Mouse (Mus musculus): ENCODE measurements around the gene Mapre3. TPM values are rescaled to one million over a fixed set of nuclear protein-coding genes. Genes with fewer than 3 reads are reported as not detected.

Mapre3 gene
- polyA plus RNA-seq, 1 experiment from 2014 or later: 83.2 TPM

- ATAC-seq (no peak), DNase-seq (ENCODE audit: low read depth, low spot score) (no peak)
- in situ Hi-C loops (cut with MboI; ENCODE audit: low pct_unique_long_range_greater_than_20kb): no loop called here
- POLR2A ChIA-PET: no interaction called here
- no peaks in the 10 kb centered on the region for H3K27me3 ChIP-seq
- CTCF ChIA-PET: no interaction called here
- TF ChIP-seq CTCF (IDR thresholded peaks at IDR 0.05): no peak
These were observed 8.7 kb downstream of the Mapre3 start for GRCm38 (mm10) chr5:30823091-30823490.

GRCm38 (mm10) chr5:30824124-30824988 lies 9.9 kb downstream of the Mapre3 start:
- POLR2A ChIA-PET: interaction anchor here (1.0 kb wide), 1 partner anchor 9 kb away, joined by 3 read pairs; no protein-coding TSS in a partner anchor
- in situ Hi-C loops (cut with MboI; ENCODE audit: low pct_unique_long_range_greater_than_20kb): no loop called here

GRCm38 (mm10) chr5:30825166-30825565 lies 10.7 kb downstream of the Mapre3 start:
- DNase-seq (ENCODE audit: low read depth, low spot score): no peak
- in situ Hi-C loops (cut with MboI; ENCODE audit: low pct_unique_long_range_greater_than_20kb): no loop called here
- no peak for ATAC-seq

More at GRCm38 (mm10) chr5:30824124-30824988, 9.9 kb downstream of the Mapre3 start:
- DNase-seq (ENCODE audit: low read depth, low spot score) (no peak), ATAC-seq (no peak)
- no peak for TF ChIP-seq CTCF (IDR thresholded peaks at IDR 0.05)
- H3K27me3 ChIP-seq: no peaks in the 10 kb centered on the region
- CTCF ChIA-PET: no interaction called here

GRCm38 (mm10) chr5:30825821-30826220 lies 11.4 kb downstream of the Mapre3 start:
- ATAC-seq (no peak), DNase-seq (ENCODE audit: low read depth, low spot score) (no peak)
- H3K27me3 ChIP-seq: no peaks in the 10 kb centered on the region
- CTCF ChIA-PET: no interaction called here
- in situ Hi-C loops (cut with MboI; ENCODE audit: low pct_unique_long_range_greater_than_20kb): no loop called here
- TF ChIP-seq CTCF (IDR thresholded peaks at IDR 0.05): no peak
- POLR2A ChIA-PET: no interaction called here

More at GRCm38 (mm10) chr5:30825166-30825565, 10.7 kb downstream of the Mapre3 start:
- no peak for TF ChIP-seq CTCF (IDR thresholded peaks at IDR 0.05)
- no peaks in the 10 kb centered on the region for H3K27me3 ChIP-seq
- ChIA-PET CTCF (no interaction called here), POLR2A (interaction anchor here (1.0 kb wide), 1 partner anchor 10 kb away, joined by 3 read pairs; no protein-coding TSS in a partner anchor)

- DNase-seq (ENCODE audit: low read depth, low spot score) (no peak), ATAC-seq (no peak)
- H3K27me3 ChIP-seq: no peaks in the 10 kb centered on the region
- ChIA-PET POLR2A (no interaction called here), CTCF (interaction anchor here (1.0 to 1.7 kb wide), 4 partner anchors 15 to 29 kb away, joined by 3 to 4 read pairs (median 3); no protein-coding TSS in a partner anchor)
- TF ChIP-seq CTCF (IDR thresholded peaks at IDR 0.05): no peak
- in situ Hi-C loops (cut with MboI; ENCODE audit: low pct_unique_long_range_greater_than_20kb): no loop called here
These were observed 19.0 kb downstream of the Mapre3 start for GRCm38 (mm10) chr5:30833416-30833815.

GRCm38 (mm10) chr5:30839731-30840130 lies 25.3 kb downstream of the Mapre3 start:
- in situ Hi-C loops (cut with MboI; ENCODE audit: low pct_unique_long_range_greater_than_20kb): loop anchor here (5.0 kb wide), 1 partner anchor 32 kb away; no protein-coding TSS in a partner anchor
- ATAC-seq: no peak
- DNase-seq (ENCODE audit: low read depth, low spot score): no peak
- no peaks in the 10 kb centered on the region for H3K27me3 ChIP-seq
- POLR2A ChIA-PET: interaction anchor here (1.1 kb wide), 1 partner anchor 19 kb away, joined by 3 read pairs; no protein-coding TSS in a partner anchor
- CTCF ChIA-PET: interaction anchor here (0.8 kb wide), 1 partner anchor 22 kb away, joined by 3 read pairs; no protein-coding TSS in a partner anchor
- TF ChIP-seq CTCF (IDR thresholded peaks at IDR 0.05): no peak

GRCm38 (mm10) chr5:30841896-30842295 lies 27.5 kb downstream of the Mapre3 start:
- DNase-seq (ENCODE audit: low read depth, low spot score) (no peak), ATAC-seq (no peak)
- no peak for TF ChIP-seq CTCF (IDR thresholded peaks at IDR 0.05)
- CTCF ChIA-PET: interaction anchor here (1.0 to 1.5 kb wide), 2 partner anchors 12 to 36 kb away, joined by 3 read pairs; no protein-coding TSS in a partner anchor
- in situ Hi-C loops (cut with MboI; ENCODE audit: low pct_unique_long_range_greater_than_20kb): loop anchor here (5.0 kb wide), 1 partner anchor 35 kb away; no protein-coding TSS in a partner anchor
- H3K27me3 ChIP-seq: no peaks in the 10 kb centered on the region
- POLR2A ChIA-PET: no interaction called here

GRCm38 (mm10) chr5:30849891-30850555 lies 35.6 kb downstream of the Mapre3 start:
- no peak for TF ChIP-seq CTCF (IDR thresholded peaks at IDR 0.05)
- peak; percentile 80 for DNase-seq (ENCODE audit: low read depth, low spot score)
- CTCF ChIA-PET: interaction anchor here (1.1 kb wide), 1 partner anchor 44 kb away, joined by 3 read pairs; no protein-coding TSS in a partner anchor
- H3K27me3 ChIP-seq: no peaks in the 10 kb centered on the region
- POLR2A ChIA-PET: no interaction called here
- in situ Hi-C loops (cut with MboI; ENCODE audit: low pct_unique_long_range_greater_than_20kb): no loop called here
- peak; percentile 79 for ATAC-seq

GRCm38 (mm10) chr5:30850556-30850925 lies 36.1 kb downstream of the Mapre3 start:
- CTCF ChIA-PET: no interaction called here
- in situ Hi-C loops (cut with MboI; ENCODE audit: low pct_unique_long_range_greater_than_20kb): no loop called here
- no peaks in the 10 kb centered on the region for H3K27me3 ChIP-seq
- POLR2A ChIA-PET: no interaction called here
- no peak for TF ChIP-seq CTCF (IDR thresholded peaks at IDR 0.05)
- no peak for DNase-seq (ENCODE audit: low read depth, low spot score)
- peak; percentile 1 for ATAC-seq

GRCm38 (mm10) chr5:30853522-30853921 lies 39.1 kb downstream of the Mapre3 start:
- TF ChIP-seq CTCF (IDR thresholded peaks at IDR 0.05): no peak
- no peak for DNase-seq (ENCODE audit: low read depth, low spot score)
- in situ Hi-C loops (cut with MboI; ENCODE audit: low pct_unique_long_range_greater_than_20kb): no loop called here
- H3K27me3 ChIP-seq: no peaks in the 10 kb centered on the region
- POLR2A ChIA-PET: interaction anchor here (0.6 to 1.3 kb wide), 2 partner anchors 34 to 63 kb away, joined by 3 read pairs; no protein-coding TSS in a partner anchor
- CTCF ChIA-PET: interaction anchor here (1.5 kb wide), 2 partner anchors 9 to 34 kb away, joined by 3 to 4 read pairs; no protein-coding TSS in a partner anchor
- ATAC-seq: no peak

All from Patski (cell line).